Mouse (Mus musculus) olfactory bulb, adult 2 months (tissue): ENCODE measurements around the gene Arhgap28. TPM values are rescaled to one million over a fixed set of nuclear protein-coding genes. Genes with fewer than 3 reads are reported as not detected.

Source experiments
- H3K27ac ChIP-seq: fragments of 200-500 bp; 2 replicates; pipeline ENCODE4 v1.5.1; 2012; ENCODE audit warnings: low read depth, low read length; ENCODE audit not compliant: insufficient read depth
- H3K4me1 ChIP-seq: fragments of 200-500 bp; 2 replicates; pipeline ENCODE4 v1.6.1; 2012; ENCODE audit warnings: low read length; ENCODE audit not compliant: control insufficient read depth, insufficient read depth
- H3K4me3 ChIP-seq: fragments of 200-500 bp; 2 replicates; pipeline ENCODE4 v1.5.1; 2012; ENCODE audit warnings: mild to moderate bottlenecking, low read depth, low read length, moderate library complexity; ENCODE audit not compliant: insufficient read depth
- CTCF ChIP-seq: fragments of 200-500 bp; IDR thresholded peaks from 2 replicates; pipeline ENCODE4 v1.5.1; 2012; ENCODE audit warnings: low read depth, mild to moderate bottlenecking, low read length, moderate library complexity; ENCODE audit not compliant: insufficient read depth
- POLR2A ChIP-seq: fragments of 200-500 bp; IDR thresholded peaks from 2 replicates; pipeline ENCODE4 v1.6.1; 2012; ENCODE audit warnings: mild to moderate bottlenecking, low read depth, low read length, moderate library complexity; ENCODE audit not compliant: insufficient read depth
- WGBS: fragments of 180-500 bp; shearing (Covaris S2); methylation state at CpG from one replicate; pipeline ENCODE4 v1.1.7; 2018; 5-methylcytosine and 5-hydroxymethylcytosine counted together
- polyA plus RNA-seq: library from polyadenylated mRNA; stranded (reverse); fragments of >200 nt; gene quantifications from 2 replicates; pipeline ENCODE4 v1.2.4, GENCODE M21; 2012; ENCODE audit warnings: low replicate concordance; ENCODE audit not compliant: missing spikeins, insufficient read depth, insufficient read length

Gene Arhgap28
- polyA plus RNA-seq: not detected in 2 replicates

GRCm38 (mm10) chr17:68003741-68004560 is at the start of gene Arhgap28:
Arhgap28 (minus strand) TSS chr17:68004120.
- Histone ChIP-seq H3K4me1 (peaks cover 8% of the 10 kb centered on the region), H3K4me3 (peak within 1 kb of the TSS; percentile 59), H3K27ac (no peak within 1 kb of the TSS)
- under 1% methylated on average over 65 of the region's 65 CpGs for WGBS
- TF ChIP-seq POLR2A (no peak), CTCF (no peak)

DNA sequence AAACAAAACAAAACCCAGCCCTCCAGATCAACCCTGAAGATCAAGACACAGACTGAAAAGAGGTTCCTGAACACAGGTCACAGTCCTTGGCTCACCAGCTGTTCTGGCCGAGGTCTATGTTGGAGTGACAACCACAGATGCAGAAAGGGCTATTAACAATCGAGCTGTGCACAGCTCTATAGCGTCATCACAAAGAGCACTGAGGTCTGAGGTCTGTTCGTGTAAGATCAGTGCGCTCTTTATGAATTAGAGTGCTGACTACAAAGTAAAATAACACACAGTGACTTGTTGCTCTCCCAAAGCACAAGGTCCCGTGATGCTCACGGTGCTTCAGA is 42.4 kb upstream of the Arhgap28 start:
- no peak overlapping the region for H3K27ac ChIP-seq
- no peaks in the 10 kb centered on the region for H3K4me1 ChIP-seq
- no peak for TF ChIP-seq CTCF
- no peak overlapping the region for H3K4me3 ChIP-seq
- 75% methylated on average over 7 of the region's 7 CpGs for WGBS

DNA sequence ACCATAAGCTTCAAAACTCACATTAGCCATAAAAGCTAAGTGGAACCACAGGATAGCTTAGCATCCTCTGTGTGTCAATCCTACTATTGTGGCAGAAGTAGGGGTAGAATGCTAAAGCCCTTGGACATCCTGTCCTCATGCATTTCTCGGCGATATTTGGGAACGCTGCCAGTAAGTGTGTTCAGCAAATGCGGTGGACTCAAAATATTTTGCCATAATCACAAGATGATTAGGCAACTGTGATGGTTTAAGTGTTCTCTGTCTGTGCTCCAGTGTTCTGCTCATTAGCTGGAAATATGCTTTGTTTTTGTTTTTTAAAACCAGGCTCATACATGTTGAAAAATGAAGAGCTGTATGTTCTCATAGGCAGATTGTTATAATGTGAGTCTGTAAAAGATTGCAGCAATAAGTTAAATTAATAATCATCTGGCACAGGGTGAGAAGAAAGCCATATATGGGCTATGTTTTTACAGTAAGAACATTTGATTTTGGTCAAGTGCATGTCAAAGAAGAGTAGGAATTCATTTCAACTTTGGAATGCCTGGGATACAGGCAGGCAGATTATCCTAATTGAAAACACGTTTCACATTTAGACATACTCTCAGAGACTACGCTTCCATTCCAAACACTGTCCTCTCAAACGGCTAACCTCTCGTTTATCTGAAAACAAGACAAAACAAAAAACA is 41.9 kb upstream of the Arhgap28 start:
- no peak overlapping the region for H3K27ac ChIP-seq
- H3K4me1 ChIP-seq: no peaks in the 10 kb centered on the region
- TF ChIP-seq CTCF (no peak), POLR2A (no peak)
- 70% methylated on average over 8 of the region's 8 CpGs for WGBS
- H3K4me3 ChIP-seq: no peak overlapping the region

GRCm38 (mm10) chr17:68042377-68042776 is 38.5 kb upstream of the Arhgap28 start:
- Histone ChIP-seq H3K4me1 (no peaks in the 10 kb centered on the region), H3K4me3 (no peak overlapping the region), H3K27ac (no peak overlapping the region)
- TF ChIP-seq CTCF (no peak), POLR2A (no peak)
- 88% methylated on average over 4 of the region's 4 CpGs for WGBS

DNA sequence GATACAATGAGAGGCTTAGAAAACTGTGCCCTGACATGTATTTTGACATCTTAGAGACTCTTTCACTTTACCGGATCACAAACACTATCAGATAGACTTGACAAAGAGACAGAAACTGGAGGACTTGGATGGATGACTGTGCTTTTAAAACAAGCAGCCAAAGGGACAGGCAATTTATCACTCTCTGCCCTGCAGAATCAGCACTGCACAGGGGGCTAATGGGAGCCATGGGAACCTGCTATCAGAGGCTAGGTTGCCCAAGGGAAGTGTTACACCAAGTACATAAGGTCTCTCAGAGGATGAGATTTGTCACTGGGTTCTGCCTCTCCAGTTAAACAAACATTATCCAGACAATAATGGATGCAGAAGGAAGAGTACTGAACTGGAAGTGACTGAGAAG is 33.1 kb upstream of the Arhgap28 start:
- 88% methylated on average over 1 of the region's 1 CpGs for WGBS
- no peaks in the 10 kb centered on the region for H3K4me1 ChIP-seq
- TF ChIP-seq CTCF (no peak), POLR2A (no peak)
- no peak overlapping the region for H3K27ac ChIP-seq
- no peak overlapping the region for H3K4me3 ChIP-seq

- H3K4me3 ChIP-seq: no peak overlapping the region
- TF ChIP-seq POLR2A (no peak), CTCF (no peak)
- no peak overlapping the region for H3K27ac ChIP-seq
- H3K4me1 ChIP-seq: no peaks in the 10 kb centered on the region
- 68% methylated on average over 5 of the region's 5 CpGs for WGBS
These were observed 25.6 kb upstream of the Arhgap28 start for GRCm38 (mm10) chr17:68029495-68029894.

- TF ChIP-seq POLR2A (no peak), CTCF (no peak)
- Histone ChIP-seq H3K4me3 (no peak overlapping the region), H3K4me1 (no peaks in the 10 kb centered on the region), H3K27ac (no peak overlapping the region)
- WGBS: 91% methylated on average over 4 of the region's 4 CpGs
These were observed 24.6 kb upstream of the Arhgap28 start for GRCm38 (mm10) chr17:68028519-68028918.

- H3K4me1 ChIP-seq: no peaks in the 10 kb centered on the region
- WGBS: 88% methylated on average over 7 of the region's 7 CpGs
- H3K27ac ChIP-seq: no peak overlapping the region
- no peak overlapping the region for H3K4me3 ChIP-seq
- TF ChIP-seq POLR2A: no peak
- TF ChIP-seq CTCF: no peak
These were observed 20.4 kb upstream of the Arhgap28 start for GRCm38 (mm10) chr17:68024327-68024726.

- 61% methylated on average over 15 of the region's 15 CpGs for WGBS
- TF ChIP-seq POLR2A (no peak), CTCF (no peak)
- Histone ChIP-seq H3K4me3 (no peak overlapping the region), H3K27ac (no peak overlapping the region), H3K4me1 (no peaks in the 10 kb centered on the region)
These were observed 15.6 kb upstream of the Arhgap28 start for GRCm38 (mm10) chr17:68019466-68020065.
